Mouse (Mus musculus) hindbrain, postnatal 0 days (tissue): ENCODE measurements around the gene Fnbp1l. TPM values are rescaled to one million over a fixed set of nuclear protein-coding genes. Genes with fewer than 3 reads are reported as not detected.
A peak's percentile ranks its signal among the peaks of the same experiment; 100 is the strongest.

ENCODE experiments used
- ATAC-seq: fragments of 200-750 bp; cut with Nextera tagmentation; 2 replicates; pipeline ENCODE4 v1.8.0; 2017; ENCODE audit warnings: mild to moderate bottlenecking, moderate TSS enrichment, moderate library complexity
- DNase-seq: peaks from one replicate; pipeline ENCODE4 v3.0.0-alpha.2; 2015; ENCODE audit warnings: low spot score
- H3K27ac ChIP-seq: fragments of 300-500 bp; sonication (generic); 2 replicates; pipeline ENCODE4 v1.5.1; 2014; ENCODE audit warnings: mild to moderate bottlenecking
- H3K27me3 ChIP-seq: fragments of 300-500 bp; sonication (generic); 2 replicates; pipeline ENCODE4 v1.6.1; 2014; ENCODE audit warnings: low read length, mixed read lengths; ENCODE audit not compliant: insufficient read depth
- H3K36me3 ChIP-seq: fragments of 300-500 bp; sonication (generic); 2 replicates; pipeline ENCODE4 v1.6.1; 2014; ENCODE audit warnings: low read length, mixed read lengths; ENCODE audit not compliant: insufficient read depth
- H3K4me1 ChIP-seq: fragments of 300-500 bp; sonication (generic); 2 replicates; pipeline ENCODE4 v1.6.1; 2014; ENCODE audit warnings: antibody characterized with exemption, low read length, mixed read lengths; ENCODE audit not compliant: insufficient read depth
- H3K4me2 ChIP-seq: fragments of 300-500 bp; sonication (generic); 2 replicates; pipeline ENCODE4 v1.6.1; 2014; ENCODE audit warnings: low read depth, mild to moderate bottlenecking, low read length, moderate library complexity, mixed read lengths
- H3K4me3 ChIP-seq: fragments of 300-500 bp; sonication (generic); 2 replicates; pipeline ENCODE4 v1.5.1; 2014; ENCODE audit warnings: low read length
- H3K9ac ChIP-seq: fragments of 300-500 bp; sonication (generic); replicated peaks from 2 replicates; pipeline ENCODE4 v1.6.1; 2014; ENCODE audit warnings: mild to moderate bottlenecking, low read length, moderate library complexity, mixed read lengths
- H3K9me3 ChIP-seq: fragments of 300-500 bp; sonication (generic); 2 replicates; pipeline ENCODE4 v1.6.1; 2016; ENCODE audit warnings: low read length, mixed read lengths
- CTCF ChIP-seq: IDR thresholded peaks from 2 replicates; pipeline ENCODE4 v1.5.1; 2016; ENCODE audit warnings: antibody characterized with exemption, control low read depth, low read depth
- WGBS: fragments of 180-500 bp; shearing (Covaris S2); extraction: QIAGEN DNeasy Blood & Tissue Kit; methylation state at CpG from one replicate; pipeline ENCODE4 v1.1.7; 2014; 5-methylcytosine and 5-hydroxymethylcytosine counted together
- polyA plus RNA-seq: library from polyadenylated mRNA; unstranded; fragments of >200 nt; fragmentation: Nextera tagmentation; extraction: Ambion mirVana; gene quantifications from 2 replicates; pipeline ENCODE4 v1.2.1, GENCODE M21; 2015
- total RNA-seq: library from RNA; depleted of rRNA; stranded (reverse); fragments of >200 nt; gene quantifications from 2 replicates; pipeline ENCODE4 v1.2.3, GENCODE M21; 2014

Fnbp1l gene
- total and polyA plus RNA-seq, 2 experiments from 2014 or later = 73.0 to 146 TPM

DNA sequence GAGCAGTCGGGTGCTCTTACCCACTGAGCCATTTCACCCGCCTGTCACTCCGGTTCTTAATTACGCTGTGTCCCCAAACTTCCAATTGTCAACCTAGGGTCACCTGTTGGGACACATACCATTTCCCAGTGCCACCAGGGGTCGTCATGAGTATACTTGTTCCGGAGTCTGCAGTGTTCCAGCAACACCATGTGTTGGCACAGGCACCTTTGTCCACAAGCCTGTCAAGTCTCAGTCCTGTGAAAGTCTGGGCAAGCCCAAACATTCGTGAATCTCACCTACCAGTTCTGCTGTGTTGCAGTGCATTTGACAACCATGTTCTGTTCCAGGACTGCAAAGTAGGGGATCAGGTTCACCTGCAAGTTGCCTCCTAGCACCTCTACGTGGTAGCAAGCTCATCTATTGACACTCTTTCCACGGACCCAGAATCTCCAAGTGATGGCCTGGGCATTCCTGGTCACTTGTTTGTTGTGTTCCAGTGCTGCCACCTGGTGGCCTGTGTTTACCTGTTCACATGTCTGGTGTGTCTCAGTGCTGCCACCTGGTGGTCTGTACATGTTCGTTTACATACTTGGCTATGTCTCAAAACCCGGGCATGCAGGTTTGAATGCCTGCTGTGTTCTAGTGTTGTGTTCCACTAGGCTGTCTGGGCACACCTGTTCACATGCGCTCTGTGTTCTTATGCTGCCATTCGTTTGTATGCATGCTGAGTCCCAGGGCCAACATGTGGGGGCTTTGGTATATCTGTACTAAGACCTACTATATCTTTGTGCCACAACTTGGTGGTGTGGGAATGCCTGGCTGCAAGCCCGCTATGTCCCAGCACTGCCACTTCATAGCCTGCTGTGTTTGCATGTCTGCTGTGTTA is 19.0 kb upstream of the Fnbp1l start:
- Histone ChIP-seq H3K4me1 (no peaks in the 10 kb centered on the region), H3K4me2 (no peak overlapping the region), H3K27ac (no peak overlapping the region), H3K36me3 (no peaks in the 10 kb centered on the region), H3K9ac (no peak overlapping the region), H3K9me3 (no peaks in the 10 kb centered on the region), H3K27me3 (no peaks in the 10 kb centered on the region), H3K4me3 (no peak overlapping the region)
- peak; percentile 86 for ATAC-seq
- DNase-seq = peak; percentile 99
- WGBS = 33% methylated on average over 14 of the region's 14 CpGs
- peak; percentile 100 for TF ChIP-seq CTCF

DNA sequence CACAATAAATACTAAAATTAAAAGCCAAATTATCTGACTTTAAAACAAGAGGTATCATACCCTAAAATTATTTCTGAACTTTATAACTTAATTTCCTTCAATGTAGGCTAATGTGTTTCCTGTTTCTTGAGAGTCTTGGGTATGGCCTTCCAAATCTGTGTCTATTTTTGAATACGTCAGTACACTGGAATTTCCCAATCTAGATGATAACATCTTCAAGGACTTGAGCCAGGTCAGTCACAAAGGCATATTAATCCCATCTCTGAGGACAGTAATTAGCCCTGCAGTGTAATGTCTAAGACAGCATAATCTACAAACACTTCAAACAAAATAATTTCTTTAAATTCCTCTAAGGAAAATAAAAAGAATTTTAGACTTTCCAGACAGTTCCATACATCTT is 17.8 kb upstream of the Fnbp1l start:
- H3K27ac ChIP-seq = no peak overlapping the region
- ATAC-seq = no peak
- H3K4me3 ChIP-seq = no peak overlapping the region
- H3K9me3 ChIP-seq = no peaks in the 10 kb centered on the region
- no peak overlapping the region for H3K4me2 ChIP-seq
- H3K27me3 ChIP-seq = no peaks in the 10 kb centered on the region
- 84% methylated on average over 1 of the region's 1 CpGs for WGBS
- no peak for DNase-seq
- no peaks in the 10 kb centered on the region for H3K36me3 ChIP-seq
- no peaks in the 10 kb centered on the region for H3K4me1 ChIP-seq
- TF ChIP-seq CTCF = no peak
- no peak overlapping the region for H3K9ac ChIP-seq

DNA sequence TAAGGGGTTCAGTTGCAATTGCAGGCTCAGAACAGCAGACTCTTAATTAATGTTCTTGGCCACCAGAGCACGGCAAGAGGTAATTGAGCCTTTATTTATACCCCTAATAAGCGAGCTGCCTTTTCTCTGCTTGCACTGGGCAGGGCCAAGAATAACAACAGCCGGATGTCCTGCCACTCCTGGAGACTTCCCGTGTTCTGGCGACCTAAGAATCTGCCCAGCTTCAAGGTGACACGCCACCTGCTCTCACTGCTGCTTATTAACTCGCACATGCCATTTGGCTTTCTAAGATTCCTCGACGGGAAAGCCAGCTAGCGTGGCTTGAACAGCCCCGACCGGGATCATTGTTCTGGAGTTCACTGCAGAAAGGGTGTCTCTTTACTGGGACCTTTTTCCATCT is 15.7 kb upstream of the Fnbp1l start:
- Histone ChIP-seq H3K4me3 (no peak overlapping the region), H3K27ac (no peak overlapping the region; the same call in 1 of the 2 replicates), H3K9ac (no peak overlapping the region), H3K4me1 (no peaks in the 10 kb centered on the region), H3K4me2 (no peak overlapping the region), H3K36me3 (no peaks in the 10 kb centered on the region), H3K9me3 (no peaks in the 10 kb centered on the region), H3K27me3 (no peaks in the 10 kb centered on the region)
- ATAC-seq = no peak
- DNase-seq = no peak
- 13% methylated on average over 12 of the region's 12 CpGs for WGBS
- TF ChIP-seq CTCF = no peak

GRCm38 (mm10) chr3:122629580-122629979 is 10.1 kb upstream of the Fnbp1l start:
- no peaks in the 10 kb centered on the region for H3K27me3 ChIP-seq
- H3K9ac ChIP-seq = no peak overlapping the region
- H3K9me3 ChIP-seq = no peaks in the 10 kb centered on the region
- H3K4me1 ChIP-seq = no peaks in the 10 kb centered on the region
- 0 out of 2 replicates have a peak overlapping the region, but pooled peaks have one; percentile 29 for H3K4me2 ChIP-seq
- no peak for TF ChIP-seq CTCF
- H3K27ac ChIP-seq = no peak overlapping the region
- DNase-seq (no peak), ATAC-seq (no peak)
- H3K36me3 ChIP-seq = no peaks in the 10 kb centered on the region
- 15% methylated on average over 13 of the region's 13 CpGs for WGBS
- no peak overlapping the region for H3K4me3 ChIP-seq

GRCm38 (mm10) chr3:122628956-122629355 is 9.4 kb upstream of the Fnbp1l start:
- Histone ChIP-seq H3K36me3 (no peaks in the 10 kb centered on the region), H3K27me3 (no peaks in the 10 kb centered on the region), H3K4me1 (no peaks in the 10 kb centered on the region), H3K9ac (no peak overlapping the region), H3K4me2 (no peak overlapping the region), H3K4me3 (no peak overlapping the region), H3K27ac (no peak overlapping the region), H3K9me3 (no peaks in the 10 kb centered on the region)
- no peak for TF ChIP-seq CTCF
- 70% methylated on average over 3 of the region's 3 CpGs for WGBS
- ATAC-seq = no peak
- no peak for DNase-seq

DNA sequence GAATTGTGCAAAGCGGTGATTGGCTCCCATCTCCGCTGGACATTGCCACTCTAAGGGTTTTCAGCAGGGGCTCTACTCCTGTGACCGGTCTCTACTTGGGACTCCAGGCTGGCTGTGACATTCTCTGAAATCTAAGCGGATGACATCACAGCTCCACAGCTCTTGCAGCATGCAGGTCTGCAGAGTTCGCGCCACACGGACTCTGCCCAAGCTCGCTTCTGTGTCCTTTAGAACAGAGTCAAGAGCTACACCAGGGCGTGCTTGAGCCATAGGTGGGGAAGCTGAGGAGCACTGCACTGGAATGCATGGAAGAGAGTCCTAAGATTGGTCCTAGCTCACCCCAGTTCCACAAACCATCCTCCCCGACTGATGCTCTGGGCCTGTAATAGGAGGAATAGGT is 9.0 kb upstream of the Fnbp1l start:
- 96% methylated on average over 10 of the region's 10 CpGs for WGBS
- H3K9me3 ChIP-seq = no peaks in the 10 kb centered on the region
- H3K4me1 ChIP-seq = no peaks in the 10 kb centered on the region
- no peak for TF ChIP-seq CTCF
- H3K27me3 ChIP-seq = no peaks in the 10 kb centered on the region
- H3K27ac ChIP-seq = no peak overlapping the region
- no peak overlapping the region for H3K4me3 ChIP-seq
- H3K9ac ChIP-seq = no peak overlapping the region
- no peaks in the 10 kb centered on the region for H3K36me3 ChIP-seq
- no peak for DNase-seq
- no peak overlapping the region for H3K4me2 ChIP-seq
- no peak for ATAC-seq

DNA sequence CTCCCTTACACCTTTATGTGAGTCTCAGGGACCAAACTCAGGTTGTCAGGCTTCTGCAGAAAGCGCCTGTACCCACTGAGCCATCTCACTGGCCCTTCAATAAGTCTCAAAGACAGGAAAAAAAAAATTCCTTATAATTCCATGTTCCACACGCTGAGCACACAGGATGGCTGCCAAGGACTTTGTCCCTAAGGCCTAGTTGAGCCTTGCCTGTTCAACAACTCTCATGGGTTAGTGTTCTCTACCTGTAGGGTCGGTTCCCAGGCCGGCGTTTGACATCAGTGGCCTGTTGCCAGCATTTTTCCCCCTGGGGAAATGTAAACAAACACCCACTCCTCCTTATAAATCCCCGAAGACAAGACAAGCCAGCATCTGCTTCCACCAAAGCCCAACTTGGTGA is 8.3 kb upstream of the Fnbp1l start:
- Histone ChIP-seq H3K4me2 (no peak overlapping the region), H3K4me3 (no peak overlapping the region), H3K9me3 (no peaks in the 10 kb centered on the region), H3K4me1 (no peaks in the 10 kb centered on the region), H3K36me3 (no peaks in the 10 kb centered on the region), H3K27ac (no peak overlapping the region), H3K9ac (no peak overlapping the region), H3K27me3 (no peaks in the 10 kb centered on the region)
- DNase-seq (no peak), ATAC-seq (no peak)
- no peak for TF ChIP-seq CTCF
- WGBS = 83% methylated on average over 6 of the region's 6 CpGs
